Mouse (Mus musculus): ENCODE data around the gene Ank. TPM values are rescaled to one million over a fixed set of nuclear protein-coding genes. Genes with fewer than 3 reads are reported as not detected.

Ank gene
- polyA plus RNA-seq, 1 experiment from 2014 or later = 11.0 TPM

- no peak for DNase-seq (ENCODE audit: low spot score)
- Histone ChIP-seq H3K4me2 (ENCODE audit: low read length) (no peak overlapping the region), H3K27me3 (ENCODE audit: insufficient read depth, low read length) (no peaks in the 10 kb centered on the region), H3K4me1 (replicated peaks; ENCODE audit: insufficient read depth, low read length) (no peaks in the 10 kb centered on the region), H3K36me3 (ENCODE audit: insufficient read depth, low read length) (no peaks in the 10 kb centered on the region), H3K9ac (ENCODE audit: low read depth, low read length) (no peak overlapping the region), H3K27ac (0 out of 2 replicates have a peak overlapping the region, but pooled peaks have one; percentile 5), H3K9me3 (replicated peaks; ENCODE audit: low read length) (no peaks in the 10 kb centered on the region), H3K4me3 (replicated peaks; ENCODE audit: low read depth, low read length) (no peak overlapping the region)
- TF ChIP-seq CTCF (IDR thresholded peaks at IDR 0.05; ENCODE audit: low read depth) = no peak
- WGBS = 54% methylated on average over 5 of the region's 5 CpGs
- ATAC-seq (replicated peaks; ENCODE audit: low FRiP score, low read depth) = peak; percentile 51; the same call in 1 of the 2 replicates
These were observed 39.8 kb downstream of the Ank start for GRCm38 (mm10) chr15:27506127-27506886.

GRCm38 (mm10) chr15:27506893-27507596, 40.6 kb downstream of the Ank start:
- 83% methylated on average over 15 of the region's 15 CpGs for WGBS
- no peak overlapping the region for H3K9ac ChIP-seq (ENCODE audit: low read depth, low read length)
- 0 out of 2 replicates have a peak overlapping the region, but pooled peaks have one; percentile 5 for H3K27ac ChIP-seq
- no peaks in the 10 kb centered on the region for H3K4me1 ChIP-seq (replicated peaks; ENCODE audit: insufficient read depth, low read length)
- ATAC-seq (replicated peaks; ENCODE audit: low FRiP score, low read depth) (peak; percentile 67), DNase-seq (ENCODE audit: low spot score) (no peak)
- no peak overlapping the region for H3K4me2 ChIP-seq (ENCODE audit: low read length)
- no peak overlapping the region for H3K4me3 ChIP-seq (replicated peaks; ENCODE audit: low read depth, low read length)
- no peaks in the 10 kb centered on the region for H3K36me3 ChIP-seq (ENCODE audit: insufficient read depth, low read length)
- H3K27me3 ChIP-seq (ENCODE audit: insufficient read depth, low read length) = no peaks in the 10 kb centered on the region
- no peaks in the 10 kb centered on the region for H3K9me3 ChIP-seq (replicated peaks; ENCODE audit: low read length)
- no peak for TF ChIP-seq CTCF (IDR thresholded peaks at IDR 0.05; ENCODE audit: low read depth)

- no peak for TF ChIP-seq CTCF (IDR thresholded peaks at IDR 0.05; ENCODE audit: low read depth)
- no peaks in the 10 kb centered on the region for H3K9me3 ChIP-seq (replicated peaks; ENCODE audit: low read length)
- ATAC-seq (replicated peaks; ENCODE audit: low FRiP score, low read depth) (no peak), DNase-seq (ENCODE audit: low spot score) (no peak)
- H3K36me3 ChIP-seq (ENCODE audit: insufficient read depth, low read length) = no peaks in the 10 kb centered on the region
- no peaks in the 10 kb centered on the region for H3K27me3 ChIP-seq (ENCODE audit: insufficient read depth, low read length)
- no peak overlapping the region for H3K4me3 ChIP-seq (replicated peaks; ENCODE audit: low read depth, low read length)
- H3K4me1 ChIP-seq (replicated peaks; ENCODE audit: insufficient read depth, low read length) = no peaks in the 10 kb centered on the region
- H3K27ac ChIP-seq = no peak overlapping the region
- H3K9ac ChIP-seq (ENCODE audit: low read depth, low read length) = no peak overlapping the region
- 90% methylated on average over 7 of the region's 7 CpGs for WGBS
- H3K4me2 ChIP-seq (ENCODE audit: low read length) = no peak overlapping the region
These were observed 41.7 kb downstream of the Ank start for GRCm38 (mm10) chr15:27508169-27508568.

GRCm38 (mm10) chr15:27508982-27509381, 42.5 kb downstream of the Ank start:
- ATAC-seq (replicated peaks; ENCODE audit: low FRiP score, low read depth) (no peak), DNase-seq (ENCODE audit: low spot score) (no peak)
- Histone ChIP-seq H3K9ac (ENCODE audit: low read depth, low read length) (no peak overlapping the region), H3K36me3 (ENCODE audit: insufficient read depth, low read length) (no peaks in the 10 kb centered on the region), H3K4me3 (replicated peaks; ENCODE audit: low read depth, low read length) (no peak overlapping the region), H3K27me3 (ENCODE audit: insufficient read depth, low read length) (no peaks in the 10 kb centered on the region), H3K4me2 (ENCODE audit: low read length) (no peak overlapping the region), H3K4me1 (replicated peaks; ENCODE audit: insufficient read depth, low read length) (no peaks in the 10 kb centered on the region), H3K27ac (no peak overlapping the region), H3K9me3 (replicated peaks; ENCODE audit: low read length) (no peaks in the 10 kb centered on the region)
- no peak for TF ChIP-seq CTCF (IDR thresholded peaks at IDR 0.05; ENCODE audit: low read depth)
- WGBS = 86% methylated on average over 17 of the region's 17 CpGs

GRCm38 (mm10) chr15:27516927-27517326, 50.5 kb downstream of the Ank start:
- ATAC-seq (replicated peaks; ENCODE audit: low FRiP score, low read depth) = no peak
- WGBS = 66% methylated on average over 1 of the region's 1 CpGs
- H3K27me3 ChIP-seq (ENCODE audit: insufficient read depth, low read length) = no peaks in the 10 kb centered on the region
- H3K27ac ChIP-seq = no peak overlapping the region
- no peak overlapping the region for H3K4me3 ChIP-seq (replicated peaks; ENCODE audit: low read depth, low read length)
- H3K4me1 ChIP-seq (replicated peaks; ENCODE audit: insufficient read depth, low read length) = no peaks in the 10 kb centered on the region
- no peaks in the 10 kb centered on the region for H3K9me3 ChIP-seq (replicated peaks; ENCODE audit: low read length)
- TF ChIP-seq CTCF (IDR thresholded peaks at IDR 0.05; ENCODE audit: low read depth) = no peak
- H3K36me3 ChIP-seq (ENCODE audit: insufficient read depth, low read length) = no peaks in the 10 kb centered on the region
- H3K4me2 ChIP-seq (ENCODE audit: low read length) = no peak overlapping the region
- no peak for DNase-seq (ENCODE audit: low spot score)
- no peak overlapping the region for H3K9ac ChIP-seq (ENCODE audit: low read depth, low read length)

GRCm38 (mm10) chr15:27518026-27518425, 51.5 kb downstream of the Ank start:
- Histone ChIP-seq H3K9ac (ENCODE audit: low read depth, low read length) (no peak overlapping the region), H3K27me3 (ENCODE audit: insufficient read depth, low read length) (no peaks in the 10 kb centered on the region), H3K4me2 (ENCODE audit: low read length) (no peak overlapping the region), H3K27ac (no peak overlapping the region), H3K4me1 (replicated peaks; ENCODE audit: insufficient read depth, low read length) (no peaks in the 10 kb centered on the region), H3K9me3 (replicated peaks; ENCODE audit: low read length) (no peaks in the 10 kb centered on the region), H3K4me3 (replicated peaks; ENCODE audit: low read depth, low read length) (no peak overlapping the region), H3K36me3 (ENCODE audit: insufficient read depth, low read length) (no peaks in the 10 kb centered on the region)
- 81% methylated on average over 8 of the region's 8 CpGs for WGBS
- DNase-seq (ENCODE audit: low spot score) = no peak
- no peak for ATAC-seq (replicated peaks; ENCODE audit: low FRiP score, low read depth)
- TF ChIP-seq CTCF (IDR thresholded peaks at IDR 0.05; ENCODE audit: low read depth) = no peak

Data from kidney, postnatal 0 days (tissue).